Mouse (Mus musculus) activated CD4-positive, CD25-positive, alpha-beta regulatory T cell, adult 9 weeks (primary cell): Measurements from ENCODE around the gene Rrp7a. TPM values are rescaled to one million over a fixed set of nuclear protein-coding genes. Genes with fewer than 3 reads are reported as not detected.

Experiments used
- polyA plus RNA-seq: library from polyadenylated mRNA; unstranded; fragments of 100-300 nt; shearing (Covaris generic); gene quantifications from one replicate; pipeline ENCODE4 v1.2.1, GENCODE M21; 2017

Gene Rrp7a
- 96.5 TPM for polyA plus RNA-seq

GRCm38 (mm10) chr15:83122566-83123145 is at the start of gene Rrp7a:
Gene Rrp7a (minus strand): TSS chr15:83122801.

GRCm38 (mm10) chr15:83149196-83150072 is 26.8 kb upstream of the Rrp7a start, which contains the start of gene Poldip3:
Gene Poldip3 (minus strand): TSS chr15:83149384.

GRCm38 (mm10) chr15:83089429-83089605 is 33.3 kb downstream of the Rrp7a start, which contains the start of gene Serhl:
Gene Serhl (plus strand): TSS chr15:83089506.

Other genes starting within 250 kb of the Rrp7a start
- gene Tcf20, start 134.9 kb downstream of the Rrp7a start, polyA plus RNA-seq = 6.0 TPM
- 0.68 TPM for gene Nfam1, start 89.5 kb downstream of the Rrp7a start, polyA plus RNA-seq
- gene Serhl, start 33.3 kb downstream of the Rrp7a start, polyA plus RNA-seq = 94.5 TPM
- 185 TPM for gene Poldip3, start 26.6 kb upstream of the Rrp7a start, polyA plus RNA-seq
- gene Cyb5r3, start 49.8 kb upstream of the Rrp7a start, polyA plus RNA-seq = 92.2 TPM
- 0.26 TPM for gene A4galt, start 129.0 kb upstream of the Rrp7a start, polyA plus RNA-seq
- 15.1 TPM for gene Arfgap3, start 227.4 kb upstream of the Rrp7a start, polyA plus RNA-seq